In the genomic region with DNA sequence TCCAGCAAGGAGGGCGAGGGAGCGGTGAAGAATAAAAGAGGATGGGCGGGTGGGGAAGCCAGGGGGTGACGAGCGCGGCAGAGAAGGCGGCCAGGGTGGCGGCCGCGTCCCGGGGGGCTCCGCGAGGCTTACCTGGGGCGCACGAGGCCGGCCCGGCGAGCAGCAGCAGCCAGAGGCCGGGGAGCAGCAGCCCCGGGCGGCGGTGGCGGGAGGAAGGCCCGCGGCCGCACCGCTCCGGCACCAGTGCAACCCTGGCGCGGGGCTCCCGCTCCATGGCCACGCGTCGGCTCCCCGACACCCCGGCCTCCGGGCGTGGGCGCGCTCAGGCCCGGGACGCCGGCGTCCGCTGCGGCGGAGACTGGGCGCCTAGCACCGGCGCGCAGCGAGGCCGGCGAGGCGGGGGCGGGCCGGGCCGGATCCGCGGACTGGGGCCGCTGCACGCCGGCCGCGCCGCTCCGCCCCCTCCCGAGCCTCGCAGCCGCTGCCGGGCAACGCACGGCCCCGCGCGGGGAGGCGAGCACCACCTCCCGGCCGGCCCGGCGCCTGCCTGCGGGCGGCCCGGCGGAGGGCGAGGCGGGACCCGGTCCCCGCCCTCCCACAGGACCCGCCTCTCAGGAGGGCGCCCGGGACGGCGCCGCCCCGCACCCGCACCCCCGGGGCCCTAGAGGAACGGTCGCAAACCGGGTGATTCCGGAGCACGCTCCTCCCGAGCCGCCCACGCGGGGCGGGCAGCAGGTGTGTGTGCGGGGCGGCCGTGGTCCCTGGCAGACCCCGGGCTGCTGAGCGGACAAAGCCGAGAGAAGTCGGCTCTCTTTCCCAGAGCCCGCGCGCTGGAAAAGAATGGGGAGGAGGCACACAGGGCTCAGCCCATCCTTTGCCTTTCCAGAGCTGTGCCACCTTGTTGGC, we compare ENCODE assay signal across 8 mouse cellular contexts. TPM values are rescaled to one million over a fixed set of nuclear protein-coding genes. Genes with fewer than 3 reads are reported as not detected.
DNase-seq lines count a peak whose midpoint lies in the region; ATAC-seq and TF ChIP-seq lines count a peak whose summit lies in the region.

TSS of gene D630045J12Rik (minus strand) at position 274 of the 906 bp plus-strand sequence.

- no peaks in the 10 kb centered on the region for H3K9me3 ChIP-seq in G1E (replicated peaks)
- H3K9me3 ChIP-seq in forebrain, embryonic 16.5 days (ENCODE audit: control insufficient read depth, low read length) = no peaks in the 10 kb centered on the region
- no peaks in the 10 kb centered on the region for H3K9me3 ChIP-seq in lung, embryonic 15.5 days

- H3K4me2 ChIP-seq in forebrain, embryonic 16.5 days (ENCODE audit: low read length) = peak within 1 kb of the TSS; percentile 80
- peak within 1 kb of the TSS; percentile 90 for H3K4me2 ChIP-seq in lung, embryonic 15.5 days

- WGBS in forebrain, embryonic 16.5 days = under 1% methylated on average over 88 of the region's 118 CpGs
- under 1% methylated on average over 99 of the region's 118 CpGs for WGBS in lung, embryonic 15.5 days

- peak within 1 kb of the TSS; percentile 89 for H3K27ac ChIP-seq in forebrain, embryonic 16.5 days (ENCODE audit: low read length)
- H3K27ac ChIP-seq in layer of hippocampus, adult 2 months = peak within 1 kb of the TSS; percentile 87
- peak within 1 kb of the TSS; percentile 76 for H3K27ac ChIP-seq in lung, embryonic 15.5 days

- H3K36me3 ChIP-seq in G1E (replicated peaks) = no peaks in the 10 kb centered on the region
- H3K36me3 ChIP-seq in forebrain, embryonic 16.5 days (ENCODE audit: control insufficient read depth, insufficient read depth) = no peaks in the 10 kb centered on the region
- no peaks in the 10 kb centered on the region for H3K36me3 ChIP-seq in lung, embryonic 15.5 days

- intact Hi-C loops in heart, postnatal 36 days (cut with DNase I) = loop anchor here (2.0 to 5.0 kb wide), 2 partner anchors 93 to 178 kb away; partner anchors contain the start of gene Ubn2

- H3K9ac ChIP-seq in forebrain, embryonic 16.5 days (replicated peaks; ENCODE audit: low read depth, low read length) = peak within 1 kb of the TSS; percentile 97
- peak within 1 kb of the TSS; percentile 86 for H3K9ac ChIP-seq in lung, embryonic 15.5 days

- DNase-seq in G1E (ENCODE audit: low spot score) = peak; percentile 56
- DNase-seq in cerebellum, adult 11 months = peak; percentile 68
- peak; percentile 77 to 78 for DNase-seq in heart, postnatal 36 days
- peak; percentile 48 to 62 for DNase-seq in layer of hippocampus, adult 2 months (ENCODE audit: low spot score in 2 of 2)
- DNase-seq in ovary, postnatal 36 days (ENCODE audit: low spot score) = peak; percentile 86
- peak; percentile 62 for DNase-seq in thymus, postnatal 25 days

- no peak for ATAC-seq in G1E (ENCODE audit: extremely low read depth, insufficient number of reproducible peaks, low FRiP score, poor library complexity, severe bottlenecking)
- ATAC-seq in forebrain, embryonic 16.5 days = peak; percentile 96
- peak; percentile 96 for ATAC-seq in lung, embryonic 15.5 days (ENCODE audit: borderline replicate concordance, extremely low read depth, low FRiP score, low TSS enrichment)

- peaks cover 18% of the 10 kb centered on the region for H3K4me1 ChIP-seq in G1E (ENCODE audit: insufficient read depth, low read depth, low read length)
- peaks cover 32% of the 10 kb centered on the region for H3K4me1 ChIP-seq in forebrain, embryonic 16.5 days (replicated peaks; ENCODE audit: control insufficient read depth, insufficient read depth, low read length)
- peaks cover 27% of the 10 kb centered on the region for H3K4me1 ChIP-seq in lung, embryonic 15.5 days

- H3K4me3 ChIP-seq in G1E (ENCODE audit: low read depth, low read length) = peak within 1 kb of the TSS; percentile 67
- H3K4me3 ChIP-seq in forebrain, embryonic 16.5 days (replicated peaks; ENCODE audit: low read length) = peak within 1 kb of the TSS; percentile 65
- peak within 1 kb of the TSS; percentile 71 for H3K4me3 ChIP-seq in layer of hippocampus, adult 2 months
- H3K4me3 ChIP-seq in lung, embryonic 15.5 days = peak within 1 kb of the TSS; percentile 84

- TF ChIP-seq CTCF in G1E (IDR thresholded peaks at IDR 0.05; ENCODE audit: low read depth, low read length) = no peak
- peak; percentile 34 for TF ChIP-seq CTCF in layer of hippocampus, adult 2 months (conservative IDR thresholded peaks at IDR 0.05)

- H3K27me3 ChIP-seq in G1E (ENCODE audit: insufficient read depth, low read length) = peaks cover 72% of the 10 kb centered on the region
- no peaks in the 10 kb centered on the region for H3K27me3 ChIP-seq in forebrain, embryonic 16.5 days (replicated peaks; ENCODE audit: control insufficient read depth, insufficient read depth, low read length)
- no peaks in the 10 kb centered on the region for H3K27me3 ChIP-seq in lung, embryonic 15.5 days

RNA-seq across cellular contexts. Expression of gene D630045J12Rik, which starts in this region (rescaled TPM):
- total RNA-seq in G1E (2014; fragmentation: Nextera tagmentation) (not detected in 2 replicates), G1E (2017) (0.38 and 0.41 TPM in 2 replicates)
- polyA plus RNA-seq in G1E (2012) = 0.01 TPM in 2 replicates
- polyA plus RNA-seq in forebrain, embryonic 16.5 days (2015; fragmentation: Nextera tagmentation; extraction: Ambion mirVana) = 18.1 and 19.1 TPM in 2 replicates
- total RNA-seq in heart, postnatal 36 days (2021) = 1 to 10 TPM in 1 of 2 experiments, under 1 TPM in 1; 0.92 to 1.6 TPM
- total RNA-seq in layer of hippocampus, adult 2 months (2021) = 10 to 100 TPM; 37.1 to 37.4 TPM
- polyA plus RNA-seq in lung, embryonic 15.5 days (2015; fragmentation: Nextera tagmentation; extraction: Ambion mirVana) = 2.9 and 3.4 TPM in 2 replicates

Comparison
In these comparisons a context has a peak if more than half of its experiments do, and no peak if none do; other contexts are left out.
1. RNA of gene D630045J12Rik (total RNA-seq): 37.1 to 37.4 TPM in layer of hippocampus, adult 2 months; 0.92 to 1.6 TPM in heart, postnatal 36 days and 0.38 to 0.41 TPM in G1E; every median in the first group is over 10 times any median in the second.
2. Peak in DNase-seq and H3K4me3 ChIP-seq in G1E; RNA of the gene not detected or under 1 TPM.
3. Peak in every context shown above with its lines, with median percentiles within 50 percentile points of each other: DNase-seq, H3K4me3 ChIP-seq and H3K27ac ChIP-seq.